ENCODE assay signal across 20 mouse cellular contexts in the genomic region with DNA sequence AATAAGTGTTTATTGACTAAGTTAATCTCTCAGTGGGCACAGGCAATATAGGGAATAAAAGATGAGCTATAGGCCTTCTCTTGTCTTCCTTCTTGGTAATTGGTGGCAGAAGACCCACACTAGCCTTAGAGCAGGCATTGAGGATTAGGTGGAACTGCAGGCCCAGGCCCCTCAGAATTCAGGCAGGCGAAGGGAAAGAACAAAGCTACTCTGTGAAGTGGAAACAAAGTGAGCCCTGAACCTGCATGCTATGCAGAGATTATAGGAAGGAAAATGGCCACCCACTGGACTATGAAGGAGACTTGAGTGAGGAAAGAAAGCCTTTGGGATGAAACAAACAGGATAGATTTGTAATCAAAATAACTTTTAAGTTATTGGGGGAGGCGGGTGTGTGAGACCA.
DNase-seq lines count a peak whose midpoint lies in the region; ATAC-seq and TF ChIP-seq lines count a peak whose summit lies in the region.
"Had no signal": no experiment of that assay in that cellular context is flagged by ENCODE, and none has a peak within 500 bp of the region (broad histone marks: within the 10 kb centered on the region; RNA-seq: fewer than 3 reads in every experiment).

No protein-coding gene starts in this region.

- no peak overlapping the region for H3K9ac ChIP-seq in forebrain, embryonic 15.5 days (replicated peaks)
- no peak overlapping the region for H3K9ac ChIP-seq in hindbrain, postnatal 0 days (replicated peaks; ENCODE audit: low read length)
- H3K9ac ChIP-seq in midbrain, embryonic 12.5 days (replicated peaks) = no peak overlapping the region
- no peak overlapping the region for H3K9ac ChIP-seq in midbrain, embryonic 14.5 days (replicated peaks; ENCODE audit: low read length)
- H3K9ac ChIP-seq: hindbrain, embryonic 13.5 days had no signal

- peaks cover 41% of the 10 kb centered on the region for H3K4me1 ChIP-seq in forebrain, embryonic 10.5 days
- 0 out of 2 replicates have a peak, but pooled peaks cover 3% of the 10 kb centered on the region for H3K4me1 ChIP-seq in forebrain, embryonic 15.5 days
- peaks cover 24% of the 10 kb centered on the region for H3K4me1 ChIP-seq in hindbrain, embryonic 10.5 days (replicated peaks)
- no peaks in the 10 kb centered on the region for H3K4me1 ChIP-seq in hindbrain, postnatal 0 days (ENCODE audit: insufficient read depth, low read length)
- peaks cover 29% of the 10 kb centered on the region; the same call in 1 of the 2 replicates for H3K4me1 ChIP-seq in midbrain, embryonic 12.5 days
- no peaks in the 10 kb centered on the region for H3K4me1 ChIP-seq in midbrain, embryonic 14.5 days (ENCODE audit: control insufficient read depth, insufficient read depth, low read length)

- H3K36me3 ChIP-seq in forebrain, embryonic 10.5 days (replicated peaks) = no peaks in the 10 kb centered on the region
- H3K36me3 ChIP-seq in forebrain, embryonic 15.5 days = no peaks in the 10 kb centered on the region
- H3K36me3 ChIP-seq in hindbrain, embryonic 10.5 days = 0 out of 2 replicates have a peak, but pooled peaks cover under 1% of the 10 kb centered on the region
- H3K36me3 ChIP-seq in hindbrain, postnatal 0 days (ENCODE audit: insufficient read depth, low read length) = no peaks in the 10 kb centered on the region
- 0 out of 2 replicates have a peak, but pooled peaks cover under 1% of the 10 kb centered on the region for H3K36me3 ChIP-seq in midbrain, embryonic 12.5 days
- H3K36me3 ChIP-seq in midbrain, embryonic 14.5 days (ENCODE audit: control insufficient read depth, insufficient read depth, low read length) = no peaks in the 10 kb centered on the region
- H3K36me3 ChIP-seq: hindbrain, embryonic 13.5 days had no signal

- 58% methylated on average over 2 of the region's 2 CpGs for WGBS in forebrain, embryonic 10.5 days
- WGBS in forebrain, embryonic 15.5 days = 40% methylated on average over 2 of the region's 2 CpGs
- 62% methylated on average over 2 of the region's 2 CpGs for WGBS in hindbrain, embryonic 10.5 days
- 66% methylated on average over 2 of the region's 2 CpGs for WGBS in hindbrain, postnatal 0 days
- WGBS in midbrain, embryonic 12.5 days = 33% methylated on average over 2 of the region's 2 CpGs
- whole genome bisulfite sequencing in midbrain, embryonic 14.5 days = 44% methylated on average over 2 of the region's 2 CpGs

- no peaks in the 10 kb centered on the region for H3K9me3 ChIP-seq in forebrain, embryonic 10.5 days
- H3K9me3 ChIP-seq in forebrain, embryonic 15.5 days = no peaks in the 10 kb centered on the region
- no peaks in the 10 kb centered on the region for H3K9me3 ChIP-seq in hindbrain, embryonic 10.5 days
- no peaks in the 10 kb centered on the region for H3K9me3 ChIP-seq in hindbrain, postnatal 0 days (ENCODE audit: low read length)
- no peaks in the 10 kb centered on the region for H3K9me3 ChIP-seq in midbrain, embryonic 12.5 days
- H3K9me3 ChIP-seq in midbrain, embryonic 14.5 days (ENCODE audit: control insufficient read depth, low read length) = no peaks in the 10 kb centered on the region
- H3K9me3 ChIP-seq: hindbrain, embryonic 13.5 days had no signal

- H3K4me3 ChIP-seq in forebrain, embryonic 10.5 days = no peak overlapping the region
- no peak overlapping the region for H3K4me3 ChIP-seq in forebrain, embryonic 15.5 days
- no peak overlapping the region for H3K4me3 ChIP-seq in hindbrain, embryonic 10.5 days
- no peak overlapping the region for H3K4me3 ChIP-seq in hindbrain, postnatal 0 days (ENCODE audit: low read length)
- H3K4me3 ChIP-seq in midbrain, embryonic 12.5 days = no peak overlapping the region
- no peak overlapping the region for H3K4me3 ChIP-seq in midbrain, embryonic 14.5 days (replicated peaks; ENCODE audit: low read depth, low read length)
- H3K4me3 ChIP-seq: gastrocnemius, adult 2 months; hindbrain, embryonic 13.5 days had no signal

- peak overlapping the region; percentile 79 for H3K27ac ChIP-seq in forebrain, embryonic 10.5 days
- H3K27ac ChIP-seq in forebrain, embryonic 15.5 days (replicated peaks) = no peak overlapping the region
- peak overlapping the region; percentile 64 for H3K27ac ChIP-seq in hindbrain, embryonic 10.5 days
- H3K27ac ChIP-seq in hindbrain, postnatal 0 days = no peak overlapping the region
- peak overlapping the region; percentile 46; the same call in 1 of the 2 replicates for H3K27ac ChIP-seq in midbrain, embryonic 12.5 days (replicated peaks)
- no peak overlapping the region for H3K27ac ChIP-seq in midbrain, embryonic 14.5 days (replicated peaks; ENCODE audit: low read depth, low read length)
- H3K27ac ChIP-seq: gastrocnemius, adult 2 months; hindbrain, embryonic 13.5 days had no signal

- DNase-seq in forebrain, embryonic 10.5 days (ENCODE audit: extremely low spot score, low spot score) = peak; percentile 32
- no peak for DNase-seq in hindbrain, embryonic 10.5 days (ENCODE audit: low spot score)
- no peak for DNase-seq in hindbrain, postnatal 0 days (ENCODE audit: low spot score)
- no peak for DNase-seq in midbrain, embryonic 14.5 days
- DNase-seq: adrenal gland, adult 8-10 months; adrenal gland, postnatal 25 days; cerebellum, adult 18-20 months; cerebellum, adult 9-10 months; cerebellum, postnatal 14 days; gastrocnemius, adult 2 months; gastrocnemius, postnatal 14 days; heart, adult 11 months had no signal

- TF ChIP-seq CTCF in hindbrain, postnatal 0 days (IDR thresholded peaks at IDR 0.05; ENCODE audit: low read depth) = no peak

- H3K4me2 ChIP-seq in forebrain, embryonic 15.5 days (replicated peaks) = no peak overlapping the region
- H3K4me2 ChIP-seq in hindbrain, postnatal 0 days (ENCODE audit: low read depth, low read length) = no peak overlapping the region
- H3K4me2 ChIP-seq in midbrain, embryonic 12.5 days (replicated peaks) = no peak overlapping the region
- H3K4me2 ChIP-seq in midbrain, embryonic 14.5 days (ENCODE audit: low read length) = no peak overlapping the region
- H3K4me2 ChIP-seq: heart, embryonic 11.5 days; hindbrain, embryonic 13.5 days had no signal

- no peak for ATAC-seq in forebrain, embryonic 15.5 days (replicated peaks)
- no peak for ATAC-seq in hindbrain, postnatal 0 days
- ATAC-seq in midbrain, embryonic 12.5 days (ENCODE audit: low FRiP score, low read depth) = no peak
- no peak for ATAC-seq in midbrain, embryonic 14.5 days (ENCODE audit: low FRiP score, low TSS enrichment)
- ATAC-seq: activated CD4-positive, CD25-positive, alpha-beta regulatory T cell, adult 4 months; forebrain, embryonic 14.5 days; hindbrain, embryonic 16.5 days; intestine, postnatal 0 days had no signal

- no peaks in the 10 kb centered on the region for H3K27me3 ChIP-seq in forebrain, embryonic 10.5 days (ENCODE audit: poor library complexity, severe bottlenecking)
- H3K27me3 ChIP-seq in forebrain, embryonic 15.5 days = no peaks in the 10 kb centered on the region
- no peaks in the 10 kb centered on the region for H3K27me3 ChIP-seq in hindbrain, embryonic 10.5 days (ENCODE audit: insufficient read depth, poor library complexity, severe bottlenecking)
- H3K27me3 ChIP-seq in hindbrain, postnatal 0 days (ENCODE audit: insufficient read depth, low read length) = no peaks in the 10 kb centered on the region
- no peaks in the 10 kb centered on the region for H3K27me3 ChIP-seq in midbrain, embryonic 12.5 days
- no peaks in the 10 kb centered on the region for H3K27me3 ChIP-seq in midbrain, embryonic 14.5 days (ENCODE audit: control insufficient read depth, insufficient read depth, low read length)
- H3K27me3 ChIP-seq: hindbrain, embryonic 13.5 days had no signal

Comparison
In these comparisons a context has a peak if more than half of its experiments do, and no peak if none do; other contexts are left out.
1. H3K27ac ChIP-seq: peak in forebrain, embryonic 10.5 days (single experiment), hindbrain, embryonic 10.5 days (single experiment) and midbrain, embryonic 12.5 days (single experiment); none in forebrain, embryonic 15.5 days (single experiment), hindbrain, postnatal 0 days (single experiment) and midbrain, embryonic 14.5 days (single experiment).